Mouse (Mus musculus): Measurements from ENCODE around the gene Sfn. TPM values are rescaled to one million over a fixed set of nuclear protein-coding genes. Genes with fewer than 3 reads are reported as not detected.
A peak's percentile ranks its signal among the peaks of the same experiment; 100 is the strongest.

Sfn gene
- polyA plus RNA-seq, 1 experiment from 2014 or later, result 37.6 TPM

GRCm38 (mm10) chr4:133630326-133630920 lies 28.5 kb upstream of the Sfn start:
- ATAC-seq, result no peak
- Histone ChIP-seq H3K36me3 (ENCODE audit: control insufficient read depth, insufficient read depth) (peaks cover 15% of the 10 kb centered on the region; the same call in 1 of the 2 replicates), H3K4me3 (ENCODE audit: low read depth, low read length) (no peak overlapping the region), H3K27me3 (replicated peaks; ENCODE audit: control insufficient read depth, insufficient read depth, low read length) (no peaks in the 10 kb centered on the region), H3K4me2 (replicated peaks; ENCODE audit: low read depth) (peak overlapping the region; percentile 93; the same call in 1 of the 2 replicates), H3K9ac (ENCODE audit: low read depth, low read length) (no peak overlapping the region), H3K27ac (ENCODE audit: low read depth, low read length) (no peak overlapping the region), H3K9me3 (ENCODE audit: control insufficient read depth) (no peaks in the 10 kb centered on the region), H3K4me1 (replicated peaks; ENCODE audit: control insufficient read depth, insufficient read depth, low read length) (no peaks in the 10 kb centered on the region)
- no peak for TF ChIP-seq CTCF (IDR thresholded peaks at IDR 0.05; ENCODE audit: low read depth)
- WGBS, result 92% methylated on average over 8 of the region's 8 CpGs

GRCm38 (mm10) chr4:133629191-133629590 lies 27.2 kb upstream of the Sfn start:
- TF ChIP-seq CTCF (IDR thresholded peaks at IDR 0.05; ENCODE audit: low read depth), result no peak
- Histone ChIP-seq H3K9ac (ENCODE audit: low read depth, low read length) (no peak overlapping the region), H3K27ac (ENCODE audit: low read depth, low read length) (no peak overlapping the region), H3K4me3 (ENCODE audit: low read depth, low read length) (no peak overlapping the region), H3K27me3 (replicated peaks; ENCODE audit: control insufficient read depth, insufficient read depth, low read length) (no peaks in the 10 kb centered on the region), H3K4me2 (replicated peaks; ENCODE audit: low read depth) (no peak overlapping the region), H3K4me1 (replicated peaks; ENCODE audit: control insufficient read depth, insufficient read depth, low read length) (no peaks in the 10 kb centered on the region), H3K9me3 (ENCODE audit: control insufficient read depth) (no peaks in the 10 kb centered on the region), H3K36me3 (ENCODE audit: control insufficient read depth, insufficient read depth) (peaks cover 18% of the 10 kb centered on the region; the same call in 1 of the 2 replicates)
- WGBS, result 75% methylated on average over 7 of the region's 7 CpGs
- ATAC-seq, result no peak

- Histone ChIP-seq H3K9me3 (ENCODE audit: control insufficient read depth) (no peaks in the 10 kb centered on the region), H3K27ac (ENCODE audit: low read depth, low read length) (no peak overlapping the region), H3K9ac (ENCODE audit: low read depth, low read length) (no peak overlapping the region), H3K27me3 (replicated peaks; ENCODE audit: control insufficient read depth, insufficient read depth, low read length) (no peaks in the 10 kb centered on the region), H3K4me2 (replicated peaks; ENCODE audit: low read depth) (no peak overlapping the region), H3K4me3 (ENCODE audit: low read depth, low read length) (no peak overlapping the region), H3K4me1 (replicated peaks; ENCODE audit: control insufficient read depth, insufficient read depth, low read length) (no peaks in the 10 kb centered on the region), H3K36me3 (ENCODE audit: control insufficient read depth, insufficient read depth) (peaks cover 18% of the 10 kb centered on the region; the same call in 1 of the 2 replicates)
- ATAC-seq, result no peak
- no peak for TF ChIP-seq CTCF (IDR thresholded peaks at IDR 0.05; ENCODE audit: low read depth)
- 80% methylated on average over 2 of the region's 2 CpGs for WGBS
Observed at GRCm38 (mm10) chr4:133628517-133628916, 26.5 kb upstream of the Sfn start.

GRCm38 (mm10) chr4:133627039-133627438 lies 25.1 kb upstream of the Sfn start:
- 94% methylated on average over 14 of the region's 14 CpGs for WGBS
- Histone ChIP-seq H3K27ac (ENCODE audit: low read depth, low read length) (no peak overlapping the region), H3K4me1 (replicated peaks; ENCODE audit: control insufficient read depth, insufficient read depth, low read length) (no peaks in the 10 kb centered on the region), H3K36me3 (ENCODE audit: control insufficient read depth, insufficient read depth) (peaks cover 21% of the 10 kb centered on the region; the same call in 1 of the 2 replicates), H3K9me3 (ENCODE audit: control insufficient read depth) (no peaks in the 10 kb centered on the region), H3K27me3 (replicated peaks; ENCODE audit: control insufficient read depth, insufficient read depth, low read length) (no peaks in the 10 kb centered on the region), H3K9ac (ENCODE audit: low read depth, low read length) (no peak overlapping the region), H3K4me3 (ENCODE audit: low read depth, low read length) (no peak overlapping the region), H3K4me2 (replicated peaks; ENCODE audit: low read depth) (no peak overlapping the region)
- no peak for ATAC-seq
- no peak for TF ChIP-seq CTCF (IDR thresholded peaks at IDR 0.05; ENCODE audit: low read depth)

GRCm38 (mm10) chr4:133626621-133627020 lies 24.7 kb upstream of the Sfn start:
- H3K4me2 ChIP-seq (replicated peaks; ENCODE audit: low read depth), result no peak overlapping the region
- WGBS, result 90% methylated on average over 9 of the region's 9 CpGs
- no peak for TF ChIP-seq CTCF (IDR thresholded peaks at IDR 0.05; ENCODE audit: low read depth)
- no peaks in the 10 kb centered on the region for H3K4me1 ChIP-seq (replicated peaks; ENCODE audit: control insufficient read depth, insufficient read depth, low read length)
- no peaks in the 10 kb centered on the region for H3K27me3 ChIP-seq (replicated peaks; ENCODE audit: control insufficient read depth, insufficient read depth, low read length)
- H3K27ac ChIP-seq (ENCODE audit: low read depth, low read length), result no peak overlapping the region
- H3K4me3 ChIP-seq (ENCODE audit: low read depth, low read length), result no peak overlapping the region
- peaks cover 21% of the 10 kb centered on the region; the same call in 1 of the 2 replicates for H3K36me3 ChIP-seq (ENCODE audit: control insufficient read depth, insufficient read depth)
- no peak overlapping the region for H3K9ac ChIP-seq (ENCODE audit: low read depth, low read length)
- no peaks in the 10 kb centered on the region for H3K9me3 ChIP-seq (ENCODE audit: control insufficient read depth)
- ATAC-seq, result no peak

GRCm38 (mm10) chr4:133626221-133626620 lies 24.3 kb upstream of the Sfn start:
- peak overlapping the region; percentile 41; the same call in 1 of the 2 replicates for H3K27ac ChIP-seq (ENCODE audit: low read depth, low read length)

More at GRCm38 (mm10) chr4:133626221-133626620, 24.3 kb upstream of the Sfn start:
- Histone ChIP-seq H3K9me3 (ENCODE audit: control insufficient read depth) (no peaks in the 10 kb centered on the region), H3K4me3 (ENCODE audit: low read depth, low read length) (no peak overlapping the region), H3K4me2 (replicated peaks; ENCODE audit: low read depth) (no peak overlapping the region), H3K36me3 (ENCODE audit: control insufficient read depth, insufficient read depth) (peaks cover 21% of the 10 kb centered on the region; the same call in 1 of the 2 replicates), H3K9ac (ENCODE audit: low read depth, low read length) (no peak overlapping the region), H3K4me1 (replicated peaks; ENCODE audit: control insufficient read depth, insufficient read depth, low read length) (no peaks in the 10 kb centered on the region), H3K27me3 (replicated peaks; ENCODE audit: control insufficient read depth, insufficient read depth, low read length) (no peaks in the 10 kb centered on the region)
- no peak for TF ChIP-seq CTCF (IDR thresholded peaks at IDR 0.05; ENCODE audit: low read depth)
- no peak for ATAC-seq
- WGBS, result 72% methylated on average over 5 of the region's 5 CpGs

All from intestine, postnatal 0 days (tissue).